Mouse (Mus musculus) forebrain, embryonic 15.5 days (tissue): ENCODE results near the gene Gng3. TPM values are rescaled to one million over a fixed set of nuclear protein-coding genes. Genes with fewer than 3 reads are reported as not detected.
"Not testable (repeated sequence)": the region's sequence is repeated elsewhere in the genome, so short reads cannot be mapped to it uniquely, and the experiment has no call there.

Source experiments
- ATAC-seq: fragments of 200-750 bp; cut with Nextera tagmentation; replicated peaks from 2 replicates; pipeline ENCODE4 v1.8.0; 2017; ENCODE audit warnings: mild to moderate bottlenecking, moderate TSS enrichment, moderate library complexity
- H3K27ac ChIP-seq: fragments of 300-500 bp; sonication (generic); replicated peaks from 2 replicates; pipeline ENCODE4 v1.5.1; 2015; ENCODE audit warnings: mild to moderate bottlenecking, inconsistent platforms
- H3K27me3 ChIP-seq: fragments of 300-500 bp; sonication (generic); 2 replicates; pipeline ENCODE4 v1.6.1; 2015; ENCODE audit warnings: inconsistent platforms
- H3K36me3 ChIP-seq: fragments of 300-500 bp; sonication (generic); 2 replicates; pipeline ENCODE4 v1.6.1; 2015; ENCODE audit warnings: mild to moderate bottlenecking, inconsistent platforms
- H3K4me1 ChIP-seq: fragments of 300-500 bp; sonication (generic); 2 replicates; pipeline ENCODE4 v1.6.1; 2015; ENCODE audit warnings: inconsistent platforms
- H3K4me2 ChIP-seq: fragments of 300-500 bp; sonication (generic); replicated peaks from 2 replicates; pipeline ENCODE4 v1.6.1; 2015; ENCODE audit warnings: mild to moderate bottlenecking, inconsistent platforms
- H3K4me3 ChIP-seq: fragments of 300-500 bp; sonication (generic); 2 replicates; pipeline ENCODE4 v1.5.1; 2015; ENCODE audit warnings: mild to moderate bottlenecking, inconsistent platforms
- H3K9ac ChIP-seq: fragments of 300-500 bp; sonication (generic); replicated peaks from 2 replicates; pipeline ENCODE4 v1.6.1; 2015; ENCODE audit warnings: mild to moderate bottlenecking, inconsistent platforms
- H3K9me3 ChIP-seq: fragments of 300-500 bp; sonication (generic); 2 replicates; pipeline ENCODE4 v1.6.1; 2016; ENCODE audit warnings: inconsistent platforms
- WGBS: fragments of 180-500 bp; shearing (Covaris S2); methylation state at CpG from one replicate; pipeline ENCODE4 v1.1.7; 2015; ENCODE audit warnings: mixed read lengths; 5-methylcytosine and 5-hydroxymethylcytosine counted together
- polyA plus RNA-seq: library from polyadenylated mRNA; unstranded; fragments of >200 nt; fragmentation: Nextera tagmentation; extraction: Ambion mirVana; gene quantifications from 2 replicates; pipeline ENCODE4 v1.2.1, GENCODE M21; 2015

The Gng3 gene
- polyA plus RNA-seq, 1 experiment from 2014 or later, result 272 TPM

- Histone ChIP-seq H3K4me2 (peak overlapping the region; percentile 71), H3K4me3 (peak overlapping the region; percentile 60), H3K36me3 (peaks cover 18% of the 10 kb centered on the region), H3K27me3 (no peaks in the 10 kb centered on the region), H3K27ac (peak overlapping the region; percentile 98), H3K9ac (peak overlapping the region; percentile 75), H3K9me3 (no peaks in the 10 kb centered on the region), H3K4me1 (peaks cover 25% of the 10 kb centered on the region)
- WGBS, result 13% methylated on average over 29 of the region's 29 CpGs
- ATAC-seq, result peak; percentile 32
Observed at GRCm38 (mm10) chr19:8839908-8840791, 1.2 kb upstream of the Gng3 start.

- Histone ChIP-seq H3K9me3 (no peaks in the 10 kb centered on the region), H3K4me2 (peak overlapping the region; percentile 71), H3K4me1 (peaks cover 25% of the 10 kb centered on the region), H3K4me3 (peak overlapping the region; percentile 60), H3K27ac (peak overlapping the region; percentile 98), H3K36me3 (peaks cover 37% of the 10 kb centered on the region), H3K9ac (peak overlapping the region; percentile 75), H3K27me3 (no peaks in the 10 kb centered on the region)
- peak; percentile 5; the same call in 1 of the 2 replicates for ATAC-seq
- WGBS, result 8% methylated on average over 15 of the region's 15 CpGs
Observed at GRCm38 (mm10) chr19:8838041-8838730, 808 bp downstream of the Gng3 start.

DNA sequence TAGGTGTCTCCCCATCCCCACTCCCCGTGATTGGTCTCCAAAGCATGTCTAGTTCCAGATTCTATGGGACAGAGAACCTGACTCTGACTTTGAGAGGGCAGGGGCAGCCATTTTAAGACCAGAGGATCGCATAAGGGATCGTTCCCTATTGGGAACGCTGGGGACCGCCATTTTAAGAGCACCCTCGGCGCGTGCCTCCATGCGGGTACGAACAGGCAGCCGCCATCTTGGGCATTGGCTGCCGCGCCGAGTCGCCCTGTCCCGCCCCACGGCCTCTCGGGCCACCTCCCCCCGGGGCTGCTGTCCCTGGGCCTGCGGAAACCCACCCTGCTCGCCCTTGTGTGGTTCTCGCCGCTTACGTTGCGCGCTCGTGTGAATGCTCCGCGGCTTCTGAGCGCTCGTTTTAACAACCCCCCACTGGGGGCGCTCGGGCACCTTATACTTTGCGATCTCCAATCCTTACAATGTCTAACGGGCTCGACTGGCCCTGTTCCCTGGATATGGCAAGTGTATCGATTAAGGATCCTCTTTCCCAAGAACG is 1.7 kb downstream of the Gng3 start, which contains the start of gene Bscl2:
Bscl2 (plus strand) TSS at position 217 of the 541 bp plus-strand sequence.
- peaks cover 25% of the 10 kb centered on the region for H3K4me1 ChIP-seq
- no peaks in the 10 kb centered on the region for H3K9me3 ChIP-seq
- H3K4me3 ChIP-seq, result peak within 1 kb of the TSS; percentile 60
- no peaks in the 10 kb centered on the region for H3K27me3 ChIP-seq
- peak within 1 kb of the TSS; percentile 75 for H3K9ac ChIP-seq
- H3K36me3 ChIP-seq, result peaks cover 40% of the 10 kb centered on the region
- peak; percentile 71 for ATAC-seq
- peak within 1 kb of the TSS; percentile 71 for H3K4me2 ChIP-seq
- peak within 1 kb of the TSS; percentile 98 for H3K27ac ChIP-seq
- WGBS, result under 1% methylated on average over 38 of the region's 38 CpGs

DNA sequence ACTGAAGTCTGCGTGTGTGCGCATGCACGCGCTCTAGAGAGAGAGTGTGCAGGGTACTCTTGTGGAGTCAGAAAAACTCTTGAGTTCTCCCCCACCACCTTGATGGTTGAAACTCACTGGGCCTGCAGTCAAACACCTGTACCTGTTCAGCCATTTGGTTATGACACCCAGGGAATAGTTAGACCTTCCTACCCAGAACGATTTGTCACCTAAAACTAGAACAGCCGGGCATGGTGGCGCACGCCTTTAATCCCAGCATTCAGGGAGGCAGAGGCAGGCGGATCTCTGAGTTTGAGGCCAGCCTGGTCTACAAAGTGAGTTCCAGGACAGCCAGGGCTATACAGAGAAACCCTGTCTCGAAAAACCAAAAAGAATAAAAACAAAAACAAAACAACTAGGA is 2.7 kb downstream of the Gng3 start:
- H3K27ac ChIP-seq, result peak overlapping the region; percentile 98; the same call in 1 of the 2 replicates
- H3K4me2 ChIP-seq, result peak overlapping the region; percentile 71; the same call in 1 of the 2 replicates
- peaks cover 23% of the 10 kb centered on the region for H3K4me1 ChIP-seq
- WGBS, result 97% methylated on average over 10 of the region's 10 CpGs
- not testable (repeated sequence) for ATAC-seq, H3K4me3 ChIP-seq, H3K27me3 ChIP-seq, H3K9me3 ChIP-seq, H3K9ac ChIP-seq
- peaks cover 44% of the 10 kb centered on the region for H3K36me3 ChIP-seq

- no peaks in the 10 kb centered on the region for H3K4me1 ChIP-seq
- H3K4me2 ChIP-seq, result no peak overlapping the region
- no peak for ATAC-seq
- 88% methylated on average over 4 of the region's 4 CpGs for WGBS
- peaks cover 78% of the 10 kb centered on the region for H3K36me3 ChIP-seq
- H3K27ac ChIP-seq, result no peak overlapping the region
- H3K27me3 ChIP-seq, result no peaks in the 10 kb centered on the region
- no peak overlapping the region for H3K9ac ChIP-seq
- no peaks in the 10 kb centered on the region for H3K9me3 ChIP-seq
- no peak overlapping the region for H3K4me3 ChIP-seq
Observed at GRCm38 (mm10) chr19:8832971-8833370, 6.0 kb downstream of the Gng3 start.

DNA sequence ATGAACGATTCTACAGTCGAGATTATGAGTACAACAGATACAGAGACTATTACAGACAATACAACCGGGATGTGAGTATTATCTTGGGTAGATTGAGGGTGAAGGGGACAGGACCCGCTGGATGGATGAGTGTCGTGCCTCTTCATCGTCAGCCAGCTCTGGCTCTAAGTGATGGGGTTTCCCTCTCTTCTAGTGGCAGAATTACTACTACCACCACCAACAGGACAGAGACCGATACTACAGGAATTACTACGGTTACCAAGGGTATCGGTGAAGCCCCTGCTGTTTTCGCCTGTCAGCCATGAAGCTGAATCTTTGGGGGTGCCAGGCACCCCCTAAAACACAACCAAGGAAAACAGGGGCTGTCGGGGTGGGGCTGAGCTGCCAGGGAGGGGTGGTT is 7.7 kb downstream of the Gng3 start:
- WGBS, result 75% methylated on average over 11 of the region's 11 CpGs
- no peak overlapping the region for H3K9ac ChIP-seq
- H3K9me3 ChIP-seq, result no peaks in the 10 kb centered on the region
- no peak overlapping the region for H3K4me2 ChIP-seq
- ATAC-seq, result no peak
- H3K4me1 ChIP-seq, result no peaks in the 10 kb centered on the region
- no peak overlapping the region for H3K4me3 ChIP-seq
- no peaks in the 10 kb centered on the region for H3K27me3 ChIP-seq
- H3K27ac ChIP-seq, result no peak overlapping the region; the same call in 1 of the 2 replicates
- peaks cover 94% of the 10 kb centered on the region for H3K36me3 ChIP-seq

DNA sequence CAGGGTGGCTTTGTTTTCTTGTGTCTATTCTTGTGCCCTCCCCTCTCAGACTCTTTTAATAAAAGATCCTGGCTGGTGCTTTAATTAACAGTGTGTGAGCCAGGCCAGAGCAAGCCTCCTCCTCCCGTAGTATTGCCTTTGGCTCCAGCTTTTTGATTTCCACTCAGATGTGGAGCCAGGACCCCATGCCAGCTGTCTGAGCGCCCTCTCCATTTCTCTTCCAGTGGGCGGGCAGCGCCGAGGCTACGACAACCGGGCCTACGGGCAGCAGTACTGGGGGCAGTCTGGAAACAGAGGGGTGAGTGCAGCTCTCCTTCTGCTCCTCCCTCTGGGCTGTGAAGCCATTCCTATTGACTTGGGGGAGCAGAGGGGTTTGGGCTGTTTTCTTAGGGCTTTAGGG is 8.3 kb downstream of the Gng3 start:
- Histone ChIP-seq H3K9ac (no peak overlapping the region), H3K27ac (0 out of 2 replicates have a peak overlapping the region, but pooled peaks have one; percentile 17), H3K4me3 (no peak overlapping the region), H3K4me2 (no peak overlapping the region), H3K27me3 (no peaks in the 10 kb centered on the region), H3K36me3 (peaks cover 94% of the 10 kb centered on the region), H3K9me3 (no peaks in the 10 kb centered on the region), H3K4me1 (no peaks in the 10 kb centered on the region)
- 0 out of 2 replicates have a peak, but pooled peaks have one; percentile 32 for ATAC-seq
- WGBS, result 80% methylated on average over 8 of the region's 8 CpGs

DNA sequence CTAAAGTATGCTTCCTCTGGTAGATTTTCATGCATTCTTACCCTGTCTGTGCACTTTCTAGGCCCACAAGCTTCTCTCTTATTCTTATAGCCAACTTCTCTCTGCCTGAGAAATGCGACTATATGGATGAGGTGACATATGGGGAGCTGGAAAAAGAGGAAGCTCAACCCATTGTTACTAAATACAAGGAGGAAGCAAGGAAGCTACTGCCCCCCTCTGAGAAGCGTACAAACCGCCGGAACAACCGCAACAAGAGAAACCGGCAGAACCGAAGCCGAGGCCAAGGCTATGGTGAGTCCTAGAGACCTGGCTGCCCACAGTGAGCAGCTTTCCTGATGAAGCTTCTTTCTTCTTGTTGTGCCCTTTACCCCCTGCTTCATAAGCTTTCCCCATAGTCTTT is 9.3 kb downstream of the Gng3 start, which contains the start of gene AC129217.1:
AC129217.1 (plus strand) TSS at position 114 of the 400 bp plus-strand sequence.
- H3K4me3 ChIP-seq, result no peak within 1 kb of the TSS
- no peak for ATAC-seq
- peaks cover 97% of the 10 kb centered on the region for H3K36me3 ChIP-seq
- H3K9ac ChIP-seq, result no peak within 1 kb of the TSS
- WGBS, result 86% methylated on average over 8 of the region's 8 CpGs
- H3K9me3 ChIP-seq, result no peaks in the 10 kb centered on the region
- 0 out of 2 replicates have a peak within 1 kb of the TSS, but pooled peaks have one; percentile 17 for H3K27ac ChIP-seq
- H3K27me3 ChIP-seq, result no peaks in the 10 kb centered on the region
- no peak within 1 kb of the TSS for H3K4me2 ChIP-seq
- no peaks in the 10 kb centered on the region for H3K4me1 ChIP-seq

DNA sequence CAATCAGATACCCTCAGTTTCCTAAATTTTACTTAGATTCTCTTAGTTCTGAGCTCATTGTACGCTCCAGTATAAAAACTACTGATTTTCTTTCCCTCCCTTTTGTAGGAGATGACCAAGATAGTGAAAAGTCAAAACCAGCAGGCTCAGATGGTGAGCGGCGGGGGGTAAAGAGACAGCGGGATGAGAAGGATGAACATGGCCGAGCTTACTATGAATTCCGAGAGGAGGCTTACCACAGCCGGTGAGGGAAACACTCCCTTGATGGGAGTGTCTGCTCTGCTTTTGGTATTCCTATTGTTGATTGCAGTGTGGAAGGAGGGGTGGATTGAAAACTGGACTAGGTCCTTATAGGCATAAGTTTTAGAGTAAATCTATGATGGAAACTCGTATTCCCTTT is 16.3 kb downstream of the Gng3 start:
- Histone ChIP-seq H3K4me1 (peaks cover 34% of the 10 kb centered on the region), H3K4me3 (peak overlapping the region; percentile 74), H3K27me3 (no peaks in the 10 kb centered on the region), H3K9ac (peak overlapping the region; percentile 76), H3K27ac (no peak overlapping the region), H3K4me2 (peak overlapping the region; percentile 89), H3K36me3 (peaks cover 49% of the 10 kb centered on the region), H3K9me3 (no peaks in the 10 kb centered on the region)
- 69% methylated on average over 8 of the region's 8 CpGs for WGBS
- ATAC-seq, result no peak

GRCm38 (mm10) chr19:8821146-8821545 is 17.8 kb downstream of the Gng3 start:
- under 1% methylated on average over 7 of the region's 7 CpGs for WGBS
- peak overlapping the region; percentile 74 for H3K4me3 ChIP-seq
- H3K4me1 ChIP-seq, result peaks cover 49% of the 10 kb centered on the region

GRCm38 (mm10) chr19:8820424-8820956 is 18.5 kb downstream of the Gng3 start:
- ATAC-seq, result peak; percentile 17

More at GRCm38 (mm10) chr19:8821146-8821545, 17.8 kb downstream of the Gng3 start:
- Histone ChIP-seq H3K9me3 (no peaks in the 10 kb centered on the region), H3K27me3 (no peaks in the 10 kb centered on the region), H3K9ac (peak overlapping the region; percentile 76), H3K27ac (0 out of 2 replicates have a peak overlapping the region, but pooled peaks have one; percentile 98), H3K36me3 (peaks cover 36% of the 10 kb centered on the region), H3K4me2 (peak overlapping the region; percentile 89)
- no peak for ATAC-seq

More at GRCm38 (mm10) chr19:8820424-8820956, 18.5 kb downstream of the Gng3 start:
- peak overlapping the region; percentile 89 for H3K4me2 ChIP-seq
- H3K4me1 ChIP-seq, result peaks cover 56% of the 10 kb centered on the region
- H3K4me3 ChIP-seq, result peak overlapping the region; percentile 74
- WGBS, result under 1% methylated on average over 48 of the region's 48 CpGs
- H3K36me3 ChIP-seq, result peaks cover 30% of the 10 kb centered on the region
- no peaks in the 10 kb centered on the region for H3K27me3 ChIP-seq
- peak overlapping the region; percentile 76 for H3K9ac ChIP-seq
- peak overlapping the region; percentile 98 for H3K27ac ChIP-seq
- no peaks in the 10 kb centered on the region for H3K9me3 ChIP-seq
